Mouse (Mus musculus) hindbrain, embryonic 14.5 days (tissue): ENCODE measurements around the gene Ccdc13. TPM values are rescaled to one million over a fixed set of nuclear protein-coding genes. Genes with fewer than 3 reads are reported as not detected.
A peak's percentile ranks its signal among the peaks of the same experiment; 100 is the strongest.

Source experiments
- ATAC-seq: fragments of 200-750 bp; cut with Nextera tagmentation; 2 replicates; pipeline ENCODE4 v1.8.0; 2017; ENCODE audit warnings: moderate number of reproducible peaks, mild to moderate bottlenecking, moderate TSS enrichment, moderate library complexity; ENCODE audit not compliant: low FRiP score
- DNase-seq: peaks from one replicate; pipeline ENCODE4 v3.0.0-alpha.2; 2015; ENCODE audit warnings: low spot score
- H3K27ac ChIP-seq: fragments of 300-500 bp; sonication (generic); 2 replicates; pipeline ENCODE4 v1.5.1; 2014; ENCODE audit warnings: mild to moderate bottlenecking, moderate library complexity
- H3K27me3 ChIP-seq: fragments of 300-500 bp; sonication (generic); 2 replicates; pipeline ENCODE4 v1.6.1; 2014; ENCODE audit warnings: mild to moderate bottlenecking, low read length, mixed read lengths; ENCODE audit not compliant: control insufficient read depth, insufficient read depth
- H3K36me3 ChIP-seq: fragments of 300-500 bp; sonication (generic); replicated peaks from 2 replicates; pipeline ENCODE4 v1.6.1; 2014; ENCODE audit not compliant: control insufficient read depth, insufficient read depth
- H3K4me1 ChIP-seq: fragments of 300-500 bp; sonication (generic); replicated peaks from 2 replicates; pipeline ENCODE4 v1.6.1; 2014; ENCODE audit warnings: antibody characterized with exemption, low read length, mixed read lengths; ENCODE audit not compliant: control insufficient read depth, insufficient read depth
- H3K4me2 ChIP-seq: fragments of 300-500 bp; sonication (generic); replicated peaks from 2 replicates; pipeline ENCODE4 v1.6.1; 2014; ENCODE audit warnings: mild to moderate bottlenecking, moderate library complexity
- H3K4me3 ChIP-seq: fragments of 300-500 bp; sonication (generic); replicated peaks from 2 replicates; pipeline ENCODE4 v1.5.1; 2014; ENCODE audit warnings: mild to moderate bottlenecking, low read length
- H3K9ac ChIP-seq: fragments of 300-500 bp; sonication (generic); 2 replicates; pipeline ENCODE4 v1.6.1; 2014
- H3K9me3 ChIP-seq: fragments of 300-500 bp; sonication (generic); 2 replicates; pipeline ENCODE4 v1.6.1; 2016; ENCODE audit warnings: low read length; ENCODE audit not compliant: control insufficient read depth
- WGBS: fragments of 180-500 bp; shearing (Covaris S2); extraction: QIAGEN DNeasy Blood & Tissue Kit; methylation state at CpG from one replicate; pipeline ENCODE4 v1.1.7; 2014; 5-methylcytosine and 5-hydroxymethylcytosine counted together
- polyA plus RNA-seq: library from polyadenylated mRNA; unstranded; fragments of >200 nt; fragmentation: Nextera tagmentation; extraction: Ambion mirVana; gene quantifications from 2 replicates; pipeline ENCODE4 v1.2.1, GENCODE M21; 2014

Gene Ccdc13
- polyA plus RNA-seq, 1 experiment from 2014 or later: 2.2 TPM

DNA sequence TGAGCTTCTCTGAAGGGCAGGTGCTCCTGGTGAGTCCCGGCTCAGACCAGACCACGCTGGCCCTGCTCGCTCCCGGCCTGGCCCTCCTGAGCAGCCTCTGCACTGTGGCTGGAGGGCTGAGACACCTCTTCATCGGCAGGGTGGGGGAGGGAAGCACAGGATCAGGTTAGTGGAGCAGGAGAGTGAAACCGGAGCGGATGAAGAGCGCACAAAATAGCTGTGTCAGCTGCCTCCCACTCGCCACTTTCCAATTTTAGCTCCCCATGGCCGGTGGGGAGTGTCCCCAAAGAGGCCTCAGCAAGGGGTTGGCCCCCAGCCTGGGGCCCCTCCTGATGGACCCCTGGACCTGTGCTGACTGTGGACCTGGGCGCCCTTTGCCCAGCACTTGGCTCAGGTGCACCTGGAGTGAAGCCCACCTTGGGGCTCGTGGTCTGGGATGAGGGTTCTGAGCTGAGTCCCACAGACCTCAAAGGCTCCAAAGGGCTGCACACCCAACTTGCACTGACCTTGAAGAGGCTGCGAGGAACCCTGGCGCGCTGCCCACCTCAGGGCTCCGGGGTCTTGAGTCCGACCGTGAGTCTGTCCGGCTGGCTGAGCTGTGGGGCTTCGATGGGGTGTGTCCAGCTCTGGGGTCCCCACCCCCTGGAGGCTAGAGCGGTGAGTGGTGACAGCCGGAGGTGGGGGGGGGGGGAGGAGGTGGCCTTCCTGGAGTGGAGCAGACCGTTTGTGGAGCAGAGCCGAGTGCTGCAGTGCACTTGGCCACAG is 47.3 kb downstream of the Ccdc13 start, which contains the start of gene Hhatl:
Gene Hhatl (minus strand): TSS at position 751 of the 765 bp plus-strand sequence.
- Histone ChIP-seq H3K4me2 (no peak within 1 kb of the TSS), H3K36me3 (no peaks in the 10 kb centered on the region), H3K9ac (no peak within 1 kb of the TSS), H3K9me3 (no peaks in the 10 kb centered on the region), H3K27me3 (no peaks in the 10 kb centered on the region), H3K4me3 (no peak within 1 kb of the TSS), H3K27ac (no peak within 1 kb of the TSS), H3K4me1 (no peaks in the 10 kb centered on the region)
- DNase-seq (no peak), ATAC-seq (no peak)
- 49% methylated on average over 24 of the region's 24 CpGs for WGBS

DNA sequence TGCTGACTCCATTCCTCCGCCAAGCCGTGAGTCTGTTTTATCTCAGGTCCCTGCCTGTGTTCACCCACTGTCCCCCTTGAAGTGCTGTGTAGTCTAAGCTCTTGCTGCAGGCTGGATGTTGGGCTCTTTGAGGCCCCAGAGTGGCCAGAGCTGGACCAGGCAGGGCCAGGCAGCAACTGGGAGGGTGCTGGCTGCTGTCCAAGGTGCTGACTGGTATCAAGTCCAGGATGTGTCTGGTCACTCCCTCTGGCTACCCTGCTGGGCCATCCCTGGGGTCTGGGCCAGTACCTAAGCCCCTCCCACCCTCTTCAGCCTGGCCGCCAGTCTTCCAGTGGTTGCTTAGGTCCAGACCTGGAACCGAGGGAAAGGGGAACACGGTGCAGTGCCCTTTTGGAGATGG is 48.1 kb downstream of the Ccdc13 start:
- no peak overlapping the region for H3K4me2 ChIP-seq
- H3K36me3 ChIP-seq: no peaks in the 10 kb centered on the region
- no peak overlapping the region for H3K4me3 ChIP-seq
- H3K9me3 ChIP-seq: no peaks in the 10 kb centered on the region
- WGBS: 14% methylated on average over 5 of the region's 5 CpGs
- DNase-seq (no peak), ATAC-seq (no peak)
- no peak overlapping the region for H3K27ac ChIP-seq
- no peak overlapping the region for H3K9ac ChIP-seq
- H3K27me3 ChIP-seq: no peaks in the 10 kb centered on the region
- H3K4me1 ChIP-seq: no peaks in the 10 kb centered on the region

DNA sequence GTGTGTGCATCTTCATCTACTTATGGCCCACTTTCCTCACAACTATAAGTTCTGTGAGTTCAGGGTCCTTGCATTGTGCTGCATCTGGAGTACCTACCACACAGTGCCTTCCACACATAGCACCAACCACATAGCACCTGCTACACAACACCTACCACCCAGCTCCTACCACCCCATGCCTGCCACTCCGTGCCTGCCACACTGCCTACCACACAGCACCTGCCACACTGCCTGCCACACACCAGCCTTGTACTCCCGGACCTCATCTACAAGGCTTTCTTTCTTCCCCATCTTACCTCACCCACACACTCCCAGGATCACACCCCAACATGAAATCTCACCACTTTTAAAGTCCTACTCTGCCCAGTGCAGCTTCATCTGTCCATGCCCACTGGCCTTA is 52.9 kb downstream of the Ccdc13 start:
- DNase-seq (no peak), ATAC-seq (no peak)
- 84% methylated on average over 2 of the region's 2 CpGs for WGBS
- H3K4me1 ChIP-seq: no peaks in the 10 kb centered on the region
- H3K4me3 ChIP-seq: no peak overlapping the region
- H3K27ac ChIP-seq: no peak overlapping the region
- H3K4me2 ChIP-seq: no peak overlapping the region
- H3K36me3 ChIP-seq: no peaks in the 10 kb centered on the region
- H3K9ac ChIP-seq: no peak overlapping the region
- H3K9me3 ChIP-seq: no peaks in the 10 kb centered on the region
- no peaks in the 10 kb centered on the region for H3K27me3 ChIP-seq

DNA sequence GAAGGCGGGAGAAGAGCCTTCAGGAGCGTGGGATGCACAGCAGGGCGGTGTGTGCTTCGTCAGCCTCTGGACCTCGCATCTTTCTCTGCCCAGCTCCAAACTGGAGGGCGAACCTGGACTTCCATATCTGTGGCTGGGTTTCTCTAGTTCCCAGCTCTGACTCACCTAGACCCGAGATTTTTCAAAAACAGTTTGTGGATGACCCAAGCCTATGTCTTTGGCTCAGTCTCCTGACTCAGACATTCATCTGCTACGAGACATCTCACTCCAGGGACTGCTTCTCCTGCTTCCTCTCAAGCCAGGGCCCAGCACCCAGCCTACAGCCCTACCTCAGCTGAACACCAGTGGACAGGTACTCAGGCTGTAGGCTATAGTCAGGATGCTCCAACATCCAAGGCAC is 54.0 kb downstream of the Ccdc13 start:
- 86% methylated on average over 8 of the region's 8 CpGs for WGBS
- Histone ChIP-seq H3K4me1 (no peaks in the 10 kb centered on the region), H3K9ac (no peak overlapping the region), H3K4me2 (no peak overlapping the region), H3K9me3 (no peaks in the 10 kb centered on the region), H3K27ac (no peak overlapping the region), H3K4me3 (no peak overlapping the region), H3K36me3 (no peaks in the 10 kb centered on the region), H3K27me3 (no peaks in the 10 kb centered on the region)
- ATAC-seq (no peak), DNase-seq (no peak)

DNA sequence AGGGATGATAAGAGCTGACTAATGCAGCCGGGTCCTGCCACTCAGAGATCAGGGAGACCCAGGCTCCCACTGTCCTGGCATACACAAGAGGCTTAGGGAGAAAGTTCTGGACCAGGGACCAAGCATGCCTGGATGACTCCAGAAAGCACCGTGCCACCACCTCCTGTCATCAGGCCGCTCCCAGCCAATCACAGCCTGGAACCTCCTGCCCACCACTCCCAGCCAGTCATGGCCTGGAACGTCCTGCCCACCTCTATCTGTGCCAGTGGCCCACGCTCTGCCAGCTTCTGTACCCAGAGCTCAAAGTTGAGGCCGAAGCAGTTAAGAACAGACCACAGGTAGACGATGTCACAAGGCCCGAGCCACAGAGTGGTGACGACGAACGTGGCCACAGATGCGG is 54.5 kb downstream of the Ccdc13 start:
- ATAC-seq: no peak
- no peaks in the 10 kb centered on the region for H3K36me3 ChIP-seq
- DNase-seq: no peak
- no peaks in the 10 kb centered on the region for H3K4me1 ChIP-seq
- H3K4me3 ChIP-seq: no peak overlapping the region
- H3K27ac ChIP-seq: no peak overlapping the region
- WGBS: 91% methylated on average over 12 of the region's 12 CpGs
- H3K9ac ChIP-seq: no peak overlapping the region
- H3K27me3 ChIP-seq: no peaks in the 10 kb centered on the region
- H3K4me2 ChIP-seq: no peak overlapping the region
- no peaks in the 10 kb centered on the region for H3K9me3 ChIP-seq

DNA sequence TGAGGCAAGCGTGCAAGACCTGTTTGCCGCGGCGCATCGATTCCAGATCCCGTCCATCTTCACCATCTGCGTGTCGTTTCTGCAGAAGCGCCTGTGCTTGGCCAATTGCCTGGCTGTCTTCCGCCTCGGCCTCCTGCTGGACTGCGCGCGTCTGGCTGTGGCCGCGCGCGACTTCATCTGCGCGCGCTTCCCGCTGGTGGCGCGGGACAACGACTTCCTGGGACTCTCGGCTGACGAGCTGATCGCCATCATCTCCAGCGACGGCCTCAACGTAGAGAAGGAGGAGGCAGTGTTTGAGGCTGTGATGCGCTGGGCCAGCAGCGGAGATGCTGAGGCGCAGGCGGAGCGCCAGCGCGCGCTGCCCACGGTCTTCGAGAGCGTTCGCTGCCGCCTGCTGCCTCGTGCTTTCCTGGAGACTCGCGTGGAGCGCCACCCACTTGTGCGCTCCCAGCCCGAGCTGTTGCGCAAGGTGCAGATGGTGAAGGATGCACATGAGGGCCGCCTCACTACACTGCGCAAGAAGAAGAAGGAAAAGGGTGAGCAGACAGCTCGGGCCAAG is 61.1 kb downstream of the Ccdc13 start:
- Histone ChIP-seq H3K4me1 (no peaks in the 10 kb centered on the region), H3K36me3 (no peaks in the 10 kb centered on the region), H3K4me2 (peak overlapping the region; percentile 84), H3K27me3 (peaks cover 39% of the 10 kb centered on the region), H3K9ac (peak overlapping the region; percentile 48), H3K9me3 (no peaks in the 10 kb centered on the region), H3K4me3 (peak overlapping the region; percentile 31), H3K27ac (0 out of 2 replicates have a peak overlapping the region, but pooled peaks have one; percentile 32)
- 12% methylated on average over 54 of the region's 54 CpGs for WGBS
- peak; percentile 52; the same call in 1 of the 2 replicates for ATAC-seq
- DNase-seq: peak; percentile 63

DNA sequence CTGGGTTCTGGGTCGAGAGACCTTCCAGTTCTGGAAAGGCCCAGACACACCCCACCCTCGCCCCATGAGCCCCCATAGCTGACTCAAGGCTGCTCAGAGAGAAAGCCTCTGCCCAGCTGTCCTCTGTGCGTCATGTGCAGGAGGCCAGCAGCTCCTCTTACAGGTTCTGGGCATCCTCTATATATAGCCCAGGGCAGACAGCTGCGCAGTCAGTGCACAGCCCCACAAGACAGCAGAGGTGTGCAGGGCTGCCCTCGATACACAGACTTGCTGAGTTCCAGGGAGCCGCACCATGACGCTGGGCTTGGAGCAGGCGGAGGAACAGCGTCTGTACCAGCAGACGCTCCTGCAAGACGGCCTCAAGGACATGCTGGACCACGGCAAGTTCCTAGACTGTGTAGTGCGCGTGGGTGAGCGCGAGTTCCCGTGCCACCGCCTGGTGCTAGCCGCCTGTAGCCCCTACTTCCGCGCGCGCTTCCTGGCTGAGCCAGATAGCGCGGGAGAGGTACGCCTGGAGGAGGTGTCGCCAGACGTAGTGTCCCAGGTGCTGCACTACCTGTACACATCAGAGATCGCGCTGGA is 61.7 kb downstream of the Ccdc13 start, which contains the start of gene Klhl40:
Gene Klhl40 (plus strand): TSS at position 124 of the 582 bp plus-strand sequence.
- Histone ChIP-seq H3K27ac (0 out of 2 replicates have a peak within 1 kb of the TSS, but pooled peaks have one; percentile 32), H3K4me1 (no peaks in the 10 kb centered on the region), H3K9me3 (no peaks in the 10 kb centered on the region), H3K4me3 (peak within 1 kb of the TSS; percentile 31), H3K9ac (peak within 1 kb of the TSS; percentile 48), H3K27me3 (peaks cover 39% of the 10 kb centered on the region), H3K36me3 (no peaks in the 10 kb centered on the region), H3K4me2 (peak within 1 kb of the TSS; percentile 84)
- 15% methylated on average over 30 of the region's 30 CpGs for WGBS
- DNase-seq (no peak), ATAC-seq (peak; percentile 52)

DNA sequence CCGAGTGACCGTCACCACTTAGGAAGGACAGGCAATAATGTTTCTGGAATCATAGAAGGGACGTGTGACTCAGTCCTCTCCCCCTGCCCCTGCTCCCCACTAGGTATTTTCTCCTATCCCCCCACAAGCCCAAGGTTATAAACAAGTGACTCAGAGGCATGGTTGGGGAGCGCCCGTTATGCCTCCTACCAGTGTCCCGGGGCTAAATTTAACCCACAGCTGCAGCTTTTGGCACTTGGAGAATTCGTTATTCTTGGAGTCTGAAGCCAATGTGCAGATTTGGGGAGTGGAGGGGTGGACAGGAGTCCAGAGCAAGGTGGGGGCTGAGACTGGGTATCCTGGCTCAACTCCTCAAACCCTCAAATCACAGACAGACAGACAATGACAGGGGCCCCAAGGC is 62.8 kb downstream of the Ccdc13 start:
- H3K4me2 ChIP-seq: no peak overlapping the region
- H3K4me3 ChIP-seq: no peak overlapping the region
- no peaks in the 10 kb centered on the region for H3K4me1 ChIP-seq
- no peak overlapping the region for H3K9ac ChIP-seq
- WGBS: 91% methylated on average over 7 of the region's 7 CpGs
- H3K36me3 ChIP-seq: no peaks in the 10 kb centered on the region
- DNase-seq (no peak), ATAC-seq (no peak)
- peaks cover 39% of the 10 kb centered on the region for H3K27me3 ChIP-seq
- no peak overlapping the region for H3K27ac ChIP-seq
- H3K9me3 ChIP-seq: no peaks in the 10 kb centered on the region

DNA sequence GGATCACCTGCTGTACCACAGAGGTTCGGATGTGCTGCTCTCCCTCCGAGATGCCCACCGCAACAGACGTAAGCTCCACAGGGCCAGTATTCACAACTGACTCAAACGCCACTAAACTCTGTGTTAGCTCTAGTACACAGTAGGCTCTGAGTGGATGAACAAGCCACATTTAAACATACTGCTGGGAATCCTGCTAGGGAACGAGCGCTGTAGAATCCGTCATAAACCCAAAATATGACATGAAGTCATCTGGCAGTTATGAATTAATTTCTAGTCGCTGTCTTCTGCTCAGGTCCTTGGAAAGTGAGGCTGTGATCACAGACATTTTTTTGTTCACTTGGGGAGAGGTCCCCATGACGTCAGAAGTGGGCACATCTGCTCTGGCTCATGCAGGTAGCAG is 63.3 kb downstream of the Ccdc13 start:
- no peak for DNase-seq
- Histone ChIP-seq H3K27me3 (peaks cover 39% of the 10 kb centered on the region), H3K4me1 (no peaks in the 10 kb centered on the region), H3K9me3 (no peaks in the 10 kb centered on the region), H3K9ac (no peak overlapping the region), H3K36me3 (no peaks in the 10 kb centered on the region), H3K4me2 (no peak overlapping the region), H3K4me3 (no peak overlapping the region), H3K27ac (no peak overlapping the region)
- WGBS: 85% methylated on average over 10 of the region's 10 CpGs
- no peak for ATAC-seq
